Mouse (Mus musculus): ENCODE data around the gene Mospd3. TPM values are rescaled to one million over a fixed set of nuclear protein-coding genes. Genes with fewer than 3 reads are reported as not detected.
"Not testable (repeated sequence)": the region's sequence is repeated elsewhere in the genome, so short reads cannot be mapped to it uniquely, and the experiment has no call there.

Gene Mospd3
- total and polyA plus RNA-seq, 2 experiments from 2014 or later, result 5.8 to 67.9 TPM

DNA sequence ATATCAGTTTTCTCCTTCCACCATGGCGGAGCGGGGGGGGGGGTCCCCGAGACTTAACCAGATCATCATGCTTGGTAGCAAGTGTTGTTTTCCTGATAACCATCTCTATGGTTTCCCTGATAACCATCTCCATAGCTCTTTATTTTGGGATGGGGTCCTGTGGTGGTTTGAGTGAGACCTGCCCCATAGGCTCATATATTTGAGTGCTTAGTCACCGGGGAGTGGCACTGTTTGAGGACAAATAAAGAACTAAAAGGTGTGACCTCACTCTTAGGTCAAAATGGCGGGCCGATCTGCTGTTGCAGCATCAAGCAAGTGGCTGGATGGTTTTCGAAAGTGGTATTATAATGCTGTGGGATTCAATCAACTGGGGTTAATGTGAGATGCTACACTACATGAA lies 14.5 kb upstream of the Mospd3 start:
- Histone ChIP-seq H3K9ac (no peak overlapping the region), H3K9me3 (ENCODE audit: low read length) (no peaks in the 10 kb centered on the region), H3K36me3 (ENCODE audit: insufficient read depth) (no peaks in the 10 kb centered on the region), H3K27me3 (ENCODE audit: insufficient read depth, low read length) (no peaks in the 10 kb centered on the region), H3K4me2 (ENCODE audit: low read depth) (no peak overlapping the region), H3K4me1 (ENCODE audit: insufficient read depth) (no peaks in the 10 kb centered on the region), H3K27ac (ENCODE audit: low read depth, low read length) (no peak overlapping the region), H3K4me3 (ENCODE audit: low read depth, low read length) (no peak overlapping the region)
- DNase-seq, result no peak
- no peak for ATAC-seq
- TF ChIP-seq CTCF (IDR thresholded peaks at IDR 0.05; ENCODE audit: low read depth), result no peak
- WGBS, result 90% methylated on average over 7 of the region's 7 CpGs

DNA sequence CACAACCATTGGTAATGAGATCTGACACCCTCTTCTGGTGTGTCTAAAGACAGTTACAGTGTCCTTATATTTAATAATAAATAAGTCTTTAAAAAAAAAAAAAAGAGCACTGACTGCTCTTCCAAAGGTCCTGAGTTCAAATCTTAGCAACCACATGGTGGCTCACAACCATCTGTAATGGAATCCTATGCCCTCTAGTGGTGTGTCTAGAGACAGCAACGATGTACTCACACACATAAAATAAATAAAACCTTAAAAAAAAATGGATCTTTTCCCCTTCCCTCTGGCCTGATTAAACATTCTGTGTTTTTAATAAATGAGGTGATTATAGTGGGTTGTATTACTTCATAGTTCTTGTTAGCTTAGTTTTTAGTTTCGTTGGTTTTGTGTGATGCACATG lies 14.1 kb upstream of the Mospd3 start:
- not testable (repeated sequence) for H3K4me1 ChIP-seq (ENCODE audit: insufficient read depth); ATAC-seq; DNase-seq; H3K27ac ChIP-seq (ENCODE audit: low read depth, low read length); H3K4me2 ChIP-seq (ENCODE audit: low read depth); H3K9me3 ChIP-seq (ENCODE audit: low read length); H3K36me3 ChIP-seq (ENCODE audit: insufficient read depth); H3K4me3 ChIP-seq (ENCODE audit: low read depth, low read length); H3K9ac ChIP-seq; H3K27me3 ChIP-seq (ENCODE audit: insufficient read depth, low read length)
- peak; percentile 18 for TF ChIP-seq CTCF (IDR thresholded peaks at IDR 0.05; ENCODE audit: low read depth)
- 94% methylated on average over 2 of the region's 2 CpGs for WGBS

DNA sequence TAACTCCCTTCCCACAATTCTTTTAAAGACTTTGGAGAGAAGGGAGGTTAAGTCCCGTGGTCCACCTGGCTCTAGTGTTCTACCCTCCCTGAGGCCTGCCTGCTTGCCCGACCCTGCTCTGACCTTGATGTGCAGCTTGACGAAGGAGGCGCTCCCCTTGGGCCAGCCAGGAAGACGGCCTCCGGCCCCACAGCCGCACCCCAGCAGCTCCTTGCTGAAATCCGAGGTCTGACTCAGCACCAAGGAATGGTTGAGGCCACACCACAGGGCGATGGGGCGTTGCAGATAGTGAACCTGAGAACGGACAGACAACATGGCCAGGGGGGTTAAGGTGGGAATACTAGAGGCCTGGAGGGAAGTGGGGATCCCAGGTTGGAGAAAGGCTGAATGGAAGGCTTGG lies 12.7 kb upstream of the Mospd3 start, which contains the start of gene Pcolce:
Gene Pcolce (minus strand): TSS at position 235 of the 400 bp plus-strand sequence.
- H3K27me3 ChIP-seq (ENCODE audit: insufficient read depth, low read length), result 0 out of 2 replicates have a peak, but pooled peaks cover 5% of the 10 kb centered on the region
- no peak within 1 kb of the TSS for H3K27ac ChIP-seq (ENCODE audit: low read depth, low read length)
- H3K4me3 ChIP-seq (ENCODE audit: low read depth, low read length), result no peak within 1 kb of the TSS
- no peak within 1 kb of the TSS for H3K4me2 ChIP-seq (ENCODE audit: low read depth)
- H3K4me1 ChIP-seq (ENCODE audit: insufficient read depth), result no peaks in the 10 kb centered on the region
- no peaks in the 10 kb centered on the region for H3K9me3 ChIP-seq (ENCODE audit: low read length)
- ATAC-seq, result no peak
- H3K36me3 ChIP-seq (ENCODE audit: insufficient read depth), result no peaks in the 10 kb centered on the region
- H3K9ac ChIP-seq, result no peak within 1 kb of the TSS
- WGBS, result 68% methylated on average over 11 of the region's 11 CpGs
- DNase-seq, result no peak
- no peak for TF ChIP-seq CTCF (IDR thresholded peaks at IDR 0.05; ENCODE audit: low read depth)

DNA sequence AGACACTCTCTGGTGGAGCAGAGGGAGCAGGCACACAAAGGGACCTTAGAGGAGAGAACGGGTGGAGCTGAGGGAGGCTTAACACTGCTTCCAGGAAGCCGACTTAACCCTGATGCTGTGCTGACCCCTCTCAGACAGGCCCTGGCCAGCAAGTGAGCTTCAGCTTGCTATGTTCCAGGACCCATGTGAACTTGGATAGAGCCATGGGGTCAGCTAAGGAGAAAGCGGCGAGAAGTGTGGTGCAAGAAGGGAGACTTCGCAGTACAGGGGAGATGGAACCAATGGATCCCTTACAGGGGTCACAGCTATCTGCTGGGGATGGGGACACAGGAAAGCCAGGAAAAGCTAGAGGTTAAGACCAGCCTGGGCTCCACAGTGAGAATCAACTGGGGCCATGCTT lies 12.2 kb upstream of the Mospd3 start:
- ATAC-seq, result no peak
- 64% methylated on average over 5 of the region's 5 CpGs for WGBS
- H3K36me3 ChIP-seq (ENCODE audit: insufficient read depth), result no peaks in the 10 kb centered on the region
- 0 out of 2 replicates have a peak, but pooled peaks cover 6% of the 10 kb centered on the region for H3K27me3 ChIP-seq (ENCODE audit: insufficient read depth, low read length)
- no peak for TF ChIP-seq CTCF (IDR thresholded peaks at IDR 0.05; ENCODE audit: low read depth)
- DNase-seq, result no peak
- no peak overlapping the region for H3K9ac ChIP-seq
- no peak overlapping the region for H3K27ac ChIP-seq (ENCODE audit: low read depth, low read length)
- no peak overlapping the region for H3K4me2 ChIP-seq (ENCODE audit: low read depth)
- H3K9me3 ChIP-seq (ENCODE audit: low read length), result no peaks in the 10 kb centered on the region
- no peaks in the 10 kb centered on the region for H3K4me1 ChIP-seq (ENCODE audit: insufficient read depth)
- H3K4me3 ChIP-seq (ENCODE audit: low read depth, low read length), result no peak overlapping the region

DNA sequence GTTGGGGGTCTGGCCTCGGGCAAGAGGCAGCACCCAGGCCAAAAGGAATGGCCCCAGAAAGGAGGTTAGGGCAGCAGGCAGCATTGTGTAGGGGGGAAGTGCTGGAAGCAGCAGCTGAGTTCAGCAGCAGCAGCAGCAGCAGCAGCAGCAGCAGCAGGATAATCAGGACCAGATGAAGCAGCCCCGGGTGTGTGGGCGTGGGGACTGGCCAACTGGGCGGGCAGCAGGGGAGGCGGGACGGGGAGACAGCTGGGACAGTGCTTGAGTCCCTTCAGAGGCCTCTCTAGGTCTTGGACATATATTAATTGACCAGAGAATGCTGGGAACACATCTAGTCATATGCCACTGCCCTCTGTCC lies 10.4 kb upstream of the Mospd3 start:
- no peak overlapping the region for H3K9ac ChIP-seq
- no peaks in the 10 kb centered on the region for H3K4me1 ChIP-seq (ENCODE audit: insufficient read depth)
- no peak overlapping the region for H3K4me2 ChIP-seq (ENCODE audit: low read depth)
- H3K9me3 ChIP-seq (ENCODE audit: low read length), result no peaks in the 10 kb centered on the region
- ATAC-seq, result no peak
- TF ChIP-seq CTCF (IDR thresholded peaks at IDR 0.05; ENCODE audit: low read depth), result no peak
- WGBS, result 15% methylated on average over 6 of the region's 6 CpGs
- peaks cover 6% of the 10 kb centered on the region; the same call in 1 of the 2 replicates for H3K27me3 ChIP-seq (ENCODE audit: insufficient read depth, low read length)
- H3K36me3 ChIP-seq (ENCODE audit: insufficient read depth), result no peaks in the 10 kb centered on the region
- no peak overlapping the region for H3K4me3 ChIP-seq (ENCODE audit: low read depth, low read length)
- DNase-seq, result no peak
- no peak overlapping the region for H3K27ac ChIP-seq (ENCODE audit: low read depth, low read length)

DNA sequence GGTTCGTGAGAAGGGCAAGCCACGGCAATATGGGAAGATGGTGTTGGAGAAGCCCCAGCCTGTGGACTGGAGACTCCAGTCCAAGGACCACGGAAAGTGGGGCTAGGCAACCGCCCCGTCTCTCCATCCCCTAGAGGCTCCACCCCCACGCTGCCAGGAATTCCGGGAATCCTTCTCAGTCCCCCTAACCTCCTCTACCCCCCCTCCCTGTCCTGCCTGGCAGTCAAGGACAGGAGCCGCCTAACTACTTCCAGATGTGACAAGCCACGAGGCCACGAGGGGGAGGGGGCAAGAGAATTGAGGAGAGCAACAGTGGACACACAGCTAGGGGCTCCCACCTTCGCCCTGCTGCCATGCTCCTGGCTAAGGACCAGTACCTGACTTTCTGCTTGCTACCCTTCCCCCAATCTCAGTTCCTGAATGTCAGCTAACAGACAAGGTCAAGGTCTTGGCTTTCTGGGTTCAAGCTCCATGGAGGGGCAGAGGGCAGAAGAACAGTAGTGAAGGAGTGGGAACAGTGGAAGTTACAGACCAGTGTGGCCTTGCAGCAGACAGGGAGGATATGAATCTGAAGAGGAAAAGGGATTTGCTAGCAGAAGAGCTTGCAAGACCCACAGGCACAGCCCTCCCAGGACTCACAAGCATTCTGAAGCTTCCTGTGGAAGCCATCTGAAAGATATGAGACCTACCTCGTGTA lies 9.8 kb upstream of the Mospd3 start:
- Histone ChIP-seq H3K9ac (no peak overlapping the region), H3K9me3 (ENCODE audit: low read length) (no peaks in the 10 kb centered on the region), H3K36me3 (ENCODE audit: insufficient read depth) (no peaks in the 10 kb centered on the region), H3K4me1 (ENCODE audit: insufficient read depth) (no peaks in the 10 kb centered on the region), H3K27me3 (ENCODE audit: insufficient read depth, low read length) (peaks cover 6% of the 10 kb centered on the region; the same call in 1 of the 2 replicates), H3K4me2 (ENCODE audit: low read depth) (no peak overlapping the region), H3K4me3 (ENCODE audit: low read depth, low read length) (no peak overlapping the region), H3K27ac (ENCODE audit: low read depth, low read length) (no peak overlapping the region)
- DNase-seq (no peak), ATAC-seq (no peak)
- WGBS, result 16% methylated on average over 12 of the region's 12 CpGs
- TF ChIP-seq CTCF (IDR thresholded peaks at IDR 0.05; ENCODE audit: low read depth), result no peak

DNA sequence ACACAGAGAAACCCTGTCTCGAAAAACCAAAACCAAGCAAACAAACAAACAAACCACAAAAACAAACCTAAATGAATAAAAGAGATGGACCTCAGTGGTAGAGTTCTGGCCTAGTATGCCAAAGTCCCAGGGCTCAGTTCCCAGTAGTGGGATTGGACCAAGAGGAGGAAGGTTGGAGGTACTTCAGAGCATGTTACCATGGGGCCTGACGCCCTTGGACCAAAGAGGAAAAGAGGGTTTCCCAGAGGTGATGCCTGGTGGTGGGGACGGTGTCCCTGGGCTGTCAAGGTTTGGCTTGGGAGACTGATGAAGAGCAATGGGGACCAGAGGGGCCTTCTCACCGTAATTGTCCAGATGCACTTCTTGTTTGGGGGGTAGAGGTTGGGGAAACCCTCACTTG lies 9.2 kb upstream of the Mospd3 start:
- Histone ChIP-seq H3K4me1 (ENCODE audit: insufficient read depth) (no peaks in the 10 kb centered on the region), H3K4me2 (ENCODE audit: low read depth) (no peak overlapping the region), H3K27ac (ENCODE audit: low read depth, low read length) (no peak overlapping the region), H3K27me3 (ENCODE audit: insufficient read depth, low read length) (peaks cover 6% of the 10 kb centered on the region; the same call in 1 of the 2 replicates), H3K9me3 (ENCODE audit: low read length) (no peaks in the 10 kb centered on the region), H3K36me3 (ENCODE audit: insufficient read depth) (no peaks in the 10 kb centered on the region), H3K4me3 (ENCODE audit: low read depth, low read length) (no peak overlapping the region), H3K9ac (no peak overlapping the region)
- 79% methylated on average over 4 of the region's 4 CpGs for WGBS
- ATAC-seq (no peak), DNase-seq (no peak)
- no peak for TF ChIP-seq CTCF (IDR thresholded peaks at IDR 0.05; ENCODE audit: low read depth)

Data from forebrain, postnatal 0 days (tissue).